Mouse (Mus musculus) hindbrain, postnatal 0 days (tissue): ENCODE measurements around the gene Edf1. TPM values are rescaled to one million over a fixed set of nuclear protein-coding genes. Genes with fewer than 3 reads are reported as not detected.
A peak's percentile ranks its signal among the peaks of the same experiment; 100 is the strongest.

Experiments
- ATAC-seq: fragments of 200-750 bp; cut with Nextera tagmentation; 2 replicates; pipeline ENCODE4 v1.8.0; 2017; ENCODE audit warnings: mild to moderate bottlenecking, moderate TSS enrichment, moderate library complexity
- DNase-seq: peaks from one replicate; pipeline ENCODE4 v3.0.0-alpha.2; 2015; ENCODE audit warnings: low spot score
- H3K27ac ChIP-seq: fragments of 300-500 bp; sonication (generic); 2 replicates; pipeline ENCODE4 v1.5.1; 2014; ENCODE audit warnings: mild to moderate bottlenecking
- H3K27me3 ChIP-seq: fragments of 300-500 bp; sonication (generic); 2 replicates; pipeline ENCODE4 v1.6.1; 2014; ENCODE audit warnings: low read length, mixed read lengths; ENCODE audit not compliant: insufficient read depth
- H3K36me3 ChIP-seq: fragments of 300-500 bp; sonication (generic); 2 replicates; pipeline ENCODE4 v1.6.1; 2014; ENCODE audit warnings: low read length, mixed read lengths; ENCODE audit not compliant: insufficient read depth
- H3K4me1 ChIP-seq: fragments of 300-500 bp; sonication (generic); 2 replicates; pipeline ENCODE4 v1.6.1; 2014; ENCODE audit warnings: antibody characterized with exemption, low read length, mixed read lengths; ENCODE audit not compliant: insufficient read depth
- H3K4me2 ChIP-seq: fragments of 300-500 bp; sonication (generic); 2 replicates; pipeline ENCODE4 v1.6.1; 2014; ENCODE audit warnings: low read depth, mild to moderate bottlenecking, low read length, moderate library complexity, mixed read lengths
- H3K4me3 ChIP-seq: fragments of 300-500 bp; sonication (generic); 2 replicates; pipeline ENCODE4 v1.5.1; 2014; ENCODE audit warnings: low read length
- H3K9ac ChIP-seq: fragments of 300-500 bp; sonication (generic); replicated peaks from 2 replicates; pipeline ENCODE4 v1.6.1; 2014; ENCODE audit warnings: mild to moderate bottlenecking, low read length, moderate library complexity, mixed read lengths
- H3K9me3 ChIP-seq: fragments of 300-500 bp; sonication (generic); 2 replicates; pipeline ENCODE4 v1.6.1; 2016; ENCODE audit warnings: low read length, mixed read lengths
- CTCF ChIP-seq: IDR thresholded peaks from 2 replicates; pipeline ENCODE4 v1.5.1; 2016; ENCODE audit warnings: antibody characterized with exemption, control low read depth, low read depth
- WGBS: fragments of 180-500 bp; shearing (Covaris S2); extraction: QIAGEN DNeasy Blood & Tissue Kit; methylation state at CpG from one replicate; pipeline ENCODE4 v1.1.7; 2014; 5-methylcytosine and 5-hydroxymethylcytosine counted together
- polyA plus RNA-seq: library from polyadenylated mRNA; unstranded; fragments of >200 nt; fragmentation: Nextera tagmentation; extraction: Ambion mirVana; gene quantifications from 2 replicates; pipeline ENCODE4 v1.2.1, GENCODE M21; 2015
- total RNA-seq: library from RNA; depleted of rRNA; stranded (reverse); fragments of >200 nt; gene quantifications from 2 replicates; pipeline ENCODE4 v1.2.3, GENCODE M21; 2014

Gene Edf1
- total and polyA plus RNA-seq, 2 experiments from 2014 or later: 159 to 394 TPM

GRCm38 (mm10) chr2:25581294-25581864, 23.7 kb downstream of the Edf1 start, which contains the start of gene Ajm1:
Ajm1 (minus strand) TSS chr2:25581757.
- DNase-seq (peak; percentile 85), ATAC-seq (peak; percentile 81)
- Histone ChIP-seq H3K4me1 (peaks cover 31% of the 10 kb centered on the region), H3K4me2 (peak within 1 kb of the TSS; percentile 82), H3K27ac (peak within 1 kb of the TSS; percentile 81), H3K4me3 (peak within 1 kb of the TSS; percentile 48), H3K9me3 (no peaks in the 10 kb centered on the region), H3K27me3 (peaks cover 34% of the 10 kb centered on the region), H3K9ac (peak within 1 kb of the TSS; percentile 64), H3K36me3 (peaks cover 17% of the 10 kb centered on the region; the same call in 1 of the 2 replicates)
- WGBS: 3% methylated on average over 19 of the region's 19 CpGs
- TF ChIP-seq CTCF: peak; percentile 96

DNA sequence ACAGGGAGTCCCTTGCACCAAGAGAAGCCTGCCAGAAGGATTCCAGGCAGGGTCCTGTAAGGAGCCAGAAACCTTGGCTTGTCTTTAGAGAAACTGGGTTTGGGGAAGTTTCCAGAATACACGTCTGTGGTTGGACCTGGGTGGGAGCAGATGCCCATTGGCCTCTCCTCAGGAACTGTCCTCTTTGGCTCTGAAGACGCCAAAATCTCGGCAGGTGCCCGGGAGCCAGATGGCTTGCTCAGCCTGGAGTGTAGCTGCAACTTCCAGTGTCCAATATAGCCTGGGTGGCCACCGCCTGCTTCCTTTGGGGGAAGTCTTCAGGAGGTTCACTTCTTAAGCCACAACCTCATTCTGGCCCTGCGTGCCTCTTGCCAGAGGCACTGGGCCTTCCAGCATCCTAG, 24.3 kb downstream of the Edf1 start:
- H3K9me3 ChIP-seq: no peaks in the 10 kb centered on the region
- H3K27me3 ChIP-seq: peaks cover 30% of the 10 kb centered on the region
- H3K36me3 ChIP-seq: peaks cover 13% of the 10 kb centered on the region; the same call in 1 of the 2 replicates
- TF ChIP-seq CTCF: no peak
- peak overlapping the region; percentile 81 for H3K27ac ChIP-seq
- peak overlapping the region; percentile 24 for H3K9ac ChIP-seq
- DNase-seq: peak; percentile 65
- peak; percentile 13 for ATAC-seq
- peak overlapping the region; percentile 82 for H3K4me2 ChIP-seq
- H3K4me3 ChIP-seq: peak overlapping the region; percentile 48
- peaks cover 31% of the 10 kb centered on the region for H3K4me1 ChIP-seq
- 15% methylated on average over 6 of the region's 6 CpGs for WGBS

DNA sequence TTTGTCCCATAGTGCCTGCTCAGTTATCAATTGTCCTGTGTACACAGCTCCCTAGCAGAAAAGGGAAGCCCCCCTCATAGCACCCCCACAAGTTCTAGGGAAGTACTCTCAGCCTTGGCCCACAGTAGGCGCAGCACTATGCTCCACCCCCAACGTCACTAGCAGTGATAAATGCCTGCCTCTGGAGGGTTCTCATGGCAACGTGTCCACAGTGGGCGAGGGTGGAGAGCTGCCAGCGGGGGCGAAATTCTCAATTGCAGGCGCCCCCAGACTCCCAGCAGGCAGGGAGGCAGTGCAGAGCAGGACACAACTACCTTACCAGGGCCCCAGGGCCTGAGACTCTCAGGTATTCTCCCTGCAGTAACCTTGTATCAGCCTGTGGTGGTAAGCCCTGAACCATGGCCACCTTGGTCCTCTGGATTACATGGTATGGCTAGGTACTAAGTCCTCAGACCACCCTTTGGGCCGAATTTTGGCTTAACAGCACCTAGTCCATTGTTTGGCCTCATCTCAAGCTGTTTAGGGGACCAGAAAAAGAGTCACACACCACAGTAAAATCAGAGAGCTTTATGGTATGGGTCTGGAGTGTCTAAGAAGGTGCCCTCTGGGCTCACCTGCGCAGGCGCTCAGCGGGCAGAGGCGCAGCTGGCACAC, 24.9 kb downstream of the Edf1 start:
- Histone ChIP-seq H3K36me3 (peaks cover 13% of the 10 kb centered on the region; the same call in 1 of the 2 replicates), H3K4me2 (peak overlapping the region; percentile 82; the same call in 1 of the 2 replicates), H3K27ac (peak overlapping the region; percentile 81), H3K9me3 (no peaks in the 10 kb centered on the region), H3K4me3 (no peak overlapping the region), H3K9ac (peak overlapping the region; percentile 24; the same call in 1 of the 2 replicates), H3K27me3 (peaks cover 23% of the 10 kb centered on the region), H3K4me1 (peaks cover 31% of the 10 kb centered on the region)
- ATAC-seq: peak; percentile 50
- peak; percentile 28; the same call in 1 of the 2 replicates for TF ChIP-seq CTCF
- DNase-seq: peak; percentile 82
- WGBS: 35% methylated on average over 12 of the region's 12 CpGs

GRCm38 (mm10) chr2:25583120-25583481, 25.5 kb downstream of the Edf1 start:
- ATAC-seq: no peak
- Histone ChIP-seq H3K4me2 (no peak overlapping the region), H3K36me3 (peaks cover 12% of the 10 kb centered on the region; the same call in 1 of the 2 replicates), H3K4me3 (no peak overlapping the region), H3K4me1 (peaks cover 31% of the 10 kb centered on the region), H3K27me3 (peaks cover 20% of the 10 kb centered on the region), H3K9ac (0 out of 2 replicates have a peak overlapping the region, but pooled peaks have one; percentile 24), H3K9me3 (no peaks in the 10 kb centered on the region), H3K27ac (peak overlapping the region; percentile 81)
- no peak for DNase-seq
- TF ChIP-seq CTCF: no peak
- WGBS: 59% methylated on average over 6 of the region's 6 CpGs

DNA sequence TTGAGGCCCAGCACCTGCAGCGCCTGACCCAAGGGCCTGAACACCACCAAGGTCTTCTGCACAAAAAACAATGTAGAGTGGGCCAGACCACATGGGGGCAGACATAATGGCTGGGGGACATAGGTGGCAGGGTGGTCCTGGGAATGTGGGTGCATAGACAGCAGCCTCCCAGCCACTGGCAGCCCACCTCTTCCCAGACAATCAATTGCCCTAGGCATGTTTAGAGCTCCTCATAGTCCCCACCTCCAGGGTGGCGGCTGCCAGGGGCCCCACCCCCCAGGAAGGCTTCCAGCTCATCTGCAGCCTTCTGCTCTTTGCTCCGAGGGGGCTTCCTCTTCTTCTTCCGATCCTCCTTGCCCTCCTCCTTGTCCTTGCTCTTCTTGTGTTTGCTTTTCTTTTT, 25.9 kb downstream of the Edf1 start:
- H3K4me3 ChIP-seq: no peak overlapping the region
- 0 out of 2 replicates have a peak overlapping the region, but pooled peaks have one; percentile 81 for H3K27ac ChIP-seq
- 0 out of 2 replicates have a peak overlapping the region, but pooled peaks have one; percentile 24 for H3K9ac ChIP-seq
- DNase-seq: no peak
- 63% methylated on average over 4 of the region's 4 CpGs for WGBS
- no peak for TF ChIP-seq CTCF
- no peak for ATAC-seq
- H3K4me1 ChIP-seq: peaks cover 31% of the 10 kb centered on the region
- H3K4me2 ChIP-seq: no peak overlapping the region
- H3K27me3 ChIP-seq: peaks cover 16% of the 10 kb centered on the region
- peaks cover 8% of the 10 kb centered on the region; the same call in 1 of the 2 replicates for H3K36me3 ChIP-seq
- H3K9me3 ChIP-seq: no peaks in the 10 kb centered on the region

- Histone ChIP-seq H3K27me3 (peaks cover 10% of the 10 kb centered on the region), H3K27ac (no peak overlapping the region), H3K4me3 (no peak overlapping the region), H3K9ac (no peak overlapping the region), H3K4me1 (peaks cover 31% of the 10 kb centered on the region), H3K36me3 (peaks cover 8% of the 10 kb centered on the region; the same call in 1 of the 2 replicates), H3K4me2 (no peak overlapping the region), H3K9me3 (no peaks in the 10 kb centered on the region)
- ATAC-seq (no peak), DNase-seq (no peak)
- no peak for TF ChIP-seq CTCF
- WGBS: 87% methylated on average over 3 of the region's 3 CpGs
These were observed 26.5 kb downstream of the Edf1 start for GRCm38 (mm10) chr2:25584152-25584551.
